Mouse (Mus musculus) E14TG2a.4 (cell line): Measurements from ENCODE around the gene Gin1.

ENCODE experiments used
- CTCF ChIP-seq: conservative IDR thresholded peaks from 2 replicates; pipeline ENCODE4 v1.5.1; 2014; ENCODE audit warnings: low read length
- NANOG ChIP-seq: IDR thresholded peaks from 2 replicates; pipeline ENCODE4 v1.6.1; 2014; ENCODE audit warnings: borderline replicate concordance, low read length, mixed read lengths
- POU5F1 ChIP-seq: IDR thresholded peaks from 2 replicates; pipeline ENCODE4 v1.6.1; 2014; ENCODE audit warnings: low read length, borderline replicate concordance

GRCm38 (mm10) chr1:97787674-97788073 lies 17.7 kb downstream of the Gin1 start:
- no peak for TF ChIP-seq CTCF
- TF ChIP-seq POU5F1 = no peak
- TF ChIP-seq NANOG = no peak
